In genomic region chr6:55791852-55792496, GRCm38 (mm10) we compare ENCODE assay signal across 10 mouse cellular contexts. TPM values are rescaled to one million over a fixed set of nuclear protein-coding genes. Genes with fewer than 3 reads are reported as not detected.
DNase-seq lines count a peak whose midpoint lies in the region; ATAC-seq and TF ChIP-seq lines count a peak whose summit lies in the region.
"Had no signal": no experiment of that assay in that cellular context is flagged by ENCODE, and none has a peak within 500 bp of the region (broad histone marks: within the 10 kb centered on the region; RNA-seq: fewer than 3 reads in every experiment).

No protein-coding gene starts in this region.

- H3K27ac ChIP-seq in CH12.LX (ENCODE audit: insufficient read depth, low read depth) = no peak overlapping the region
- H3K27ac ChIP-seq in ES-Bruce4 (ENCODE audit: insufficient read depth, low read length) = peak overlapping the region; percentile 100
- H3K27ac ChIP-seq in forebrain, embryonic 13.5 days = peak overlapping the region; percentile 97
- peak overlapping the region; percentile 81 for H3K27ac ChIP-seq in midbrain, embryonic 13.5 days
- no peak overlapping the region for H3K27ac ChIP-seq in cerebellum, adult 2 months (ENCODE audit: insufficient read depth, low read length)
- H3K27ac ChIP-seq in liver, embryonic 12.5 days = no peak overlapping the region

- no peak for TF ChIP-seq EP300 in CH12.LX (IDR thresholded peaks at IDR 0.05; ENCODE audit: low read length)
- TF ChIP-seq EP300 in ES-Bruce4 (IDR thresholded peaks at IDR 0.05; ENCODE audit: insufficient read depth, low read depth, low read length) = peak; percentile 98

- peak; percentile 75 for DNase-seq in CH12.LX (ENCODE audit: extremely low read depth)
- no peak for DNase-seq in cerebellum, adult 2 months
- no peak for DNase-seq in ovary, postnatal 10 days (ENCODE audit: low spot score)
- DNase-seq: adrenal gland, adult 2 months had no signal

- H3K4me2 ChIP-seq in CH12.LX (ENCODE audit: insufficient read depth, low read depth, poor library complexity, severe bottlenecking) = no peak overlapping the region
- H3K4me2 ChIP-seq in forebrain, embryonic 13.5 days = peak overlapping the region; percentile 34
- peak overlapping the region; percentile 21 for H3K4me2 ChIP-seq in midbrain, embryonic 13.5 days (replicated peaks)
- no peak overlapping the region for H3K4me2 ChIP-seq in liver, embryonic 12.5 days

- H3K9ac ChIP-seq in CH12.LX (ENCODE audit: insufficient read depth, low read depth) = no peak overlapping the region
- H3K9ac ChIP-seq in ES-Bruce4 (ENCODE audit: low read depth, poor library complexity, severe bottlenecking) = peak overlapping the region; percentile 49; the same call in 1 of the 2 replicates
- H3K9ac ChIP-seq in forebrain, embryonic 13.5 days = peak overlapping the region; percentile 55
- H3K9ac ChIP-seq in midbrain, embryonic 13.5 days (replicated peaks) = peak overlapping the region; percentile 6
- H3K9ac ChIP-seq in liver, embryonic 12.5 days = no peak overlapping the region

- 2% methylated on average over 6 of the region's 6 CpGs for WGBS in forebrain, embryonic 13.5 days
- WGBS in midbrain, embryonic 13.5 days = 4% methylated on average over 6 of the region's 6 CpGs
- WGBS in cerebellum, adult 2 months = 34% methylated on average over 6 of the region's 6 CpGs
- WGBS in liver, embryonic 12.5 days (ENCODE audit: insufficient replicate concordance) = 36% methylated on average over 6 of the region's 6 CpGs

- H3K4me1 ChIP-seq in CH12.LX (ENCODE audit: control insufficient read depth in 1 of 2, insufficient read depth in 2 of 2) (peaks cover 0 to 58% of the 10 kb centered on the region in 2 experiments; a peak in 2 of 4 replicates), ES-Bruce4 (ENCODE audit: control insufficient read depth, insufficient read depth, low read length) (peaks cover 1% of the 10 kb centered on the region)
- peaks cover 33% of the 10 kb centered on the region for H3K4me1 ChIP-seq in forebrain, embryonic 13.5 days
- peaks cover 26% of the 10 kb centered on the region for H3K4me1 ChIP-seq in midbrain, embryonic 13.5 days (replicated peaks)
- H3K4me1 ChIP-seq in cerebellum, adult 2 months (ENCODE audit: control insufficient read depth, insufficient read depth, low read length) = no peaks in the 10 kb centered on the region
- H3K4me1 ChIP-seq in liver, embryonic 12.5 days = no peaks in the 10 kb centered on the region

- dilution Hi-C loops in CH12.LX (cut with MboI; ENCODE audit: extremely low pct_ligation_motif_present, extremely low pct_unique_long_range_greater_than_20kb, low sequenced_read_pairs) = no loop called here

- TF ChIP-seq RAD21 in CH12.LX (IDR thresholded peaks at IDR 0.05; ENCODE audit: low read depth, low read length) = no peak

- no peaks in the 10 kb centered on the region for H3K79me2 ChIP-seq in CH12.LX (replicated peaks; ENCODE audit: control insufficient read depth, extremely low read depth, insufficient read depth, poor library complexity, severe bottlenecking)

- in situ Hi-C loops in CH12.LX (cut with MboI; ENCODE audit: low pct_ligation_motif_present, low pct_unique_long_range_greater_than_20kb, low sequenced_read_pairs) = no loop called here

- H3K4me3 ChIP-seq in CH12.LX (replicated peaks in 1 of 3; ENCODE audit: low read depth in 2 of 3, low read length in 2 of 3, poor library complexity in 1 of 3) (no peak overlapping the region), ES-Bruce4 (ENCODE audit: low read depth, low read length) (no peak overlapping the region)
- H3K4me3 ChIP-seq in forebrain, embryonic 13.5 days = no peak overlapping the region
- no peak overlapping the region for H3K4me3 ChIP-seq in midbrain, embryonic 13.5 days (replicated peaks)
- no peak overlapping the region for H3K4me3 ChIP-seq in cerebellum, adult 2 months (replicated peaks; ENCODE audit: insufficient read depth, low read depth, low read length)
- H3K4me3 ChIP-seq in liver, embryonic 12.5 days = no peak overlapping the region

- H3K36me3 ChIP-seq in CH12.LX (replicated peaks in 1 of 2; ENCODE audit: control insufficient read depth in 1 of 2, insufficient read depth in 1 of 2, low read length in 1 of 2) (no peaks in the 10 kb centered on the region), ES-Bruce4 (ENCODE audit: control insufficient read depth, insufficient read depth, low read length, poor library complexity, severe bottlenecking) (no peaks in the 10 kb centered on the region)
- H3K36me3 ChIP-seq in forebrain, embryonic 13.5 days (ENCODE audit: poor library complexity, severe bottlenecking) = no peaks in the 10 kb centered on the region
- no peaks in the 10 kb centered on the region for H3K36me3 ChIP-seq in midbrain, embryonic 13.5 days
- no peaks in the 10 kb centered on the region for H3K36me3 ChIP-seq in liver, embryonic 12.5 days

- TF ChIP-seq POLR2A in CH12.LX (IDR thresholded peaks at IDR 0.05; ENCODE audit: low read depth, low read length) (no peak), ES-Bruce4 (IDR thresholded peaks at IDR 0.05; ENCODE audit: insufficient read depth, low read length) (no peak)
- no peak for TF ChIP-seq POLR2A in cerebellum, adult 2 months (IDR thresholded peaks at IDR 0.05; ENCODE audit: borderline replicate concordance, insufficient read depth, low read length)

- H3K27me3 ChIP-seq in CH12.LX (replicated peaks) (no peaks in the 10 kb centered on the region), ES-Bruce4 (ENCODE audit: control insufficient read depth, insufficient read depth, low read length, poor library complexity, severe bottlenecking) (no peaks in the 10 kb centered on the region)
- H3K27me3 ChIP-seq in forebrain, embryonic 13.5 days = no peaks in the 10 kb centered on the region
- H3K27me3 ChIP-seq in midbrain, embryonic 13.5 days = no peaks in the 10 kb centered on the region
- H3K27me3 ChIP-seq in cerebellum, adult 2 months (ENCODE audit: control insufficient read depth, insufficient read depth, low read length) = no peaks in the 10 kb centered on the region
- H3K27me3 ChIP-seq in liver, embryonic 12.5 days (replicated peaks) = no peaks in the 10 kb centered on the region

- no peaks in the 10 kb centered on the region for H3K9me3 ChIP-seq in CH12.LX (replicated peaks; ENCODE audit: low read length)
- H3K9me3 ChIP-seq in ES-Bruce4 (replicated peaks; ENCODE audit: control insufficient read depth, insufficient read depth, low read length, poor library complexity, severe bottlenecking) = peaks cover 10% of the 10 kb centered on the region; the same call in 1 of the 2 replicates
- H3K9me3 ChIP-seq in forebrain, embryonic 13.5 days (replicated peaks) = no peaks in the 10 kb centered on the region
- no peaks in the 10 kb centered on the region for H3K9me3 ChIP-seq in midbrain, embryonic 13.5 days
- H3K9me3 ChIP-seq in liver, embryonic 12.5 days (replicated peaks) = no peaks in the 10 kb centered on the region

- ATAC-seq in forebrain, embryonic 13.5 days = peak; percentile 81
- peak; percentile 85 for ATAC-seq in midbrain, embryonic 13.5 days
- no peak for ATAC-seq in liver, embryonic 12.5 days

- TF ChIP-seq CTCF in CH12.LX (conservative IDR thresholded peaks at IDR 0.05 in 1 of 2, IDR thresholded peaks at IDR 0.05 in 1 of 2; ENCODE audit: low read depth in 2 of 2, low read length in 2 of 2) (0 out of 4 replicates have a peak, but pooled peaks of 1 of the 2 experiments have one; percentile 8), ES-Bruce4 (IDR thresholded peaks at IDR 0.05; ENCODE audit: low read depth, low read length) (no peak)
- no peak for TF ChIP-seq CTCF in cerebellum, adult 2 months (IDR thresholded peaks at IDR 0.05; ENCODE audit: borderline replicate concordance, insufficient read depth, low read depth, low read length)

TF ChIP-seq in CH12.LX, 34 proteins besides CTCF, POLR2A, EP300 and RAD21:
- TF ChIP-seq MYC (IDR thresholded peaks at IDR 0.05; ENCODE audit: low read depth, low read length) (no peak), TCF12 (IDR thresholded peaks at IDR 0.05; ENCODE audit: low read depth, low read length) (no peak), BHLHE40 (IDR thresholded peaks at IDR 0.05; ENCODE audit: low read depth, low read length) (no peak), TBP (conservative IDR thresholded peaks at IDR 0.05; ENCODE audit: low read depth, low read length) (no peak), NELFE (IDR thresholded peaks at IDR 0.05; ENCODE audit: low read depth, low read length) (no peak), SIN3A (IDR thresholded peaks at IDR 0.05; ENCODE audit: low read length) (no peak), JUN (IDR thresholded peaks at IDR 0.05; ENCODE audit: insufficient read depth, low read depth, low read length) (no peak), PAX5 (IDR thresholded peaks at IDR 0.05; ENCODE audit: low read length) (no peak), CHD2 (IDR thresholded peaks at IDR 0.05; ENCODE audit: low read length) (no peak)

RNA-seq across cellular contexts. Expression of gene Itprid1, which starts 44.7 kb away (rescaled TPM):
- total RNA-seq in CH12.LX (2012; rRNA removed) (not detected in 2 replicates), CH12.LX (2014; rRNA removed) (0.11 TPM in 1 of 2 replicates, not detected in the other)
- polyA plus RNA-seq in CH12.LX (2012; ENCODE audit: insufficient read length, low read depth) (0.11 TPM in 1 of 2 replicates, not detected in the other), ES-Bruce4 (2011; ENCODE audit: insufficient read depth, insufficient read length, low read depth, missing spikeins) (0.19 TPM in 1 of 2 replicates, not detected in the other)
- polyA plus RNA-seq in forebrain, embryonic 13.5 days (2015; fragmentation: Nextera tagmentation; extraction: Ambion mirVana) = 0.50 and 0.92 TPM in 2 replicates
- polyA plus RNA-seq in midbrain, embryonic 13.5 days (2015; fragmentation: Nextera tagmentation; extraction: Ambion mirVana) = not detected in 2 replicates
- polyA plus RNA-seq in cerebellum, adult 2 months (2012; rRNA removed) = not detected in 2 replicates
- not detected in 2 replicates for polyA plus RNA-seq in liver, embryonic 12.5 days (2016; fragmentation: Nextera tagmentation; extraction: Ambion mirVana)
- total RNA-seq: megakaryocyte progenitor cell, adult 5-6 weeks had no signal
- polyA plus RNA-seq: adrenal gland, adult 2 months; testis, adult 2 months had no signal

Comparison
In these comparisons a context has a peak if more than half of its experiments do, and no peak if none do; other contexts are left out.
1. H3K27ac ChIP-seq: peak in ES-Bruce4 (single experiment), forebrain, embryonic 13.5 days (single experiment) and midbrain, embryonic 13.5 days (single experiment); none in CH12.LX (single experiment), cerebellum, adult 2 months (single experiment) and liver, embryonic 12.5 days (single experiment).
2. H3K4me2 ChIP-seq: peak in forebrain, embryonic 13.5 days (single experiment) and midbrain, embryonic 13.5 days (single experiment); none in CH12.LX (single experiment) and liver, embryonic 12.5 days (single experiment).
3. H3K9ac ChIP-seq: peak in ES-Bruce4 (single experiment), forebrain, embryonic 13.5 days (single experiment) and midbrain, embryonic 13.5 days (single experiment); none in CH12.LX (single experiment) and liver, embryonic 12.5 days (single experiment).